Comparison of ENCODE assay signal across 10 mouse cellular contexts in genomic region chr3:115979000-115979399, GRCm38 (mm10). TPM values are rescaled to one million over a fixed set of nuclear protein-coding genes. Genes with fewer than 3 reads are reported as not detected.
DNase-seq lines count a peak whose midpoint lies in the region; ATAC-seq and TF ChIP-seq lines count a peak whose summit lies in the region.
"Had no signal": no experiment of that assay in that cellular context is flagged by ENCODE, and none has a peak within 500 bp of the region (broad histone marks: within the 10 kb centered on the region; RNA-seq: fewer than 3 reads in every experiment).

No protein-coding gene starts in this region.

- no peaks in the 10 kb centered on the region for H3K4me1 ChIP-seq in hindbrain, postnatal 0 days (ENCODE audit: insufficient read depth, low read length)
- H3K4me1 ChIP-seq in hindbrain, embryonic 13.5 days (replicated peaks), result no peaks in the 10 kb centered on the region
- H3K4me1 ChIP-seq in midbrain, embryonic 15.5 days, result no peaks in the 10 kb centered on the region
- no peaks in the 10 kb centered on the region for H3K4me1 ChIP-seq in midbrain, embryonic 16.5 days (ENCODE audit: control insufficient read depth, insufficient read depth, low read length)
- H3K4me1 ChIP-seq: hindbrain, embryonic 12.5 days had no signal

- no peaks in the 10 kb centered on the region for H3K27me3 ChIP-seq in hindbrain, postnatal 0 days (ENCODE audit: insufficient read depth, low read length)
- no peaks in the 10 kb centered on the region for H3K27me3 ChIP-seq in hindbrain, embryonic 13.5 days
- no peaks in the 10 kb centered on the region for H3K27me3 ChIP-seq in midbrain, embryonic 15.5 days (replicated peaks)
- H3K27me3 ChIP-seq in midbrain, embryonic 16.5 days (ENCODE audit: control insufficient read depth, insufficient read depth, low read depth, low read length), result no peaks in the 10 kb centered on the region
- H3K27me3 ChIP-seq: hindbrain, embryonic 12.5 days had no signal

- WGBS in hindbrain, postnatal 0 days, result 20% methylated on average over 1 of the region's 1 CpGs
- WGBS in hindbrain, embryonic 13.5 days, result 34% methylated on average over 1 of the region's 1 CpGs
- 26% methylated on average over 1 of the region's 1 CpGs for WGBS in midbrain, embryonic 15.5 days
- 42% methylated on average over 1 of the region's 1 CpGs for WGBS in midbrain, embryonic 16.5 days

- no peak overlapping the region for H3K9ac ChIP-seq in hindbrain, postnatal 0 days (replicated peaks; ENCODE audit: low read length)
- no peak overlapping the region for H3K9ac ChIP-seq in hindbrain, embryonic 13.5 days
- no peak overlapping the region for H3K9ac ChIP-seq in midbrain, embryonic 15.5 days
- no peak overlapping the region for H3K9ac ChIP-seq in midbrain, embryonic 16.5 days (ENCODE audit: low read depth, low read length)
- H3K9ac ChIP-seq: hindbrain, embryonic 12.5 days had no signal

- no peak overlapping the region for H3K4me2 ChIP-seq in hindbrain, postnatal 0 days (ENCODE audit: low read depth, low read length)
- H3K4me2 ChIP-seq in hindbrain, embryonic 13.5 days, result no peak overlapping the region
- H3K4me2 ChIP-seq in midbrain, embryonic 15.5 days, result no peak overlapping the region
- no peak overlapping the region for H3K4me2 ChIP-seq in midbrain, embryonic 16.5 days (ENCODE audit: low read length)
- H3K4me2 ChIP-seq: hindbrain, embryonic 12.5 days had no signal

- DNase-seq in hindbrain, postnatal 0 days (ENCODE audit: low spot score), result peak; percentile 78
- DNase-seq in c-Kit-positive CD71-positive TER-119-negative erythroid progenitor cells, embryonic 14.5 days (ENCODE audit: low read depth), result peak; percentile 13
- DNase-seq in right cerebral cortex, postnatal 25 days, result no peak
- no peak for DNase-seq in right cerebral cortex, adult 2 months (ENCODE audit: low spot score in 2 of 2)
- DNase-seq in gastrocnemius, adult 8-10 months (ENCODE audit: low spot score in 2 of 2), result no peak
- DNase-seq: thymus, postnatal 4 days had no signal

- H3K27ac ChIP-seq in hindbrain, postnatal 0 days, result no peak overlapping the region
- no peak overlapping the region for H3K27ac ChIP-seq in hindbrain, embryonic 13.5 days
- no peak overlapping the region for H3K27ac ChIP-seq in midbrain, embryonic 15.5 days
- no peak overlapping the region for H3K27ac ChIP-seq in midbrain, embryonic 16.5 days (ENCODE audit: low read length)
- H3K27ac ChIP-seq: hindbrain, embryonic 12.5 days had no signal

- no peak for ATAC-seq in hindbrain, postnatal 0 days
- ATAC-seq in hindbrain, embryonic 13.5 days (ENCODE audit: low FRiP score), result no peak
- peak; percentile 67; the same call in 1 of the 2 replicates for ATAC-seq in midbrain, embryonic 15.5 days (replicated peaks)
- ATAC-seq in midbrain, embryonic 16.5 days, result no peak

- no peak overlapping the region for H3K4me3 ChIP-seq in hindbrain, postnatal 0 days (ENCODE audit: low read length)
- no peak overlapping the region for H3K4me3 ChIP-seq in hindbrain, embryonic 13.5 days
- H3K4me3 ChIP-seq in midbrain, embryonic 15.5 days, result no peak overlapping the region
- H3K4me3 ChIP-seq in midbrain, embryonic 16.5 days (ENCODE audit: low read depth, low read length), result no peak overlapping the region
- H3K4me3 ChIP-seq: hindbrain, embryonic 12.5 days had no signal

- H3K9me3 ChIP-seq in hindbrain, postnatal 0 days (ENCODE audit: low read length), result no peaks in the 10 kb centered on the region
- no peaks in the 10 kb centered on the region for H3K9me3 ChIP-seq in hindbrain, embryonic 13.5 days
- no peaks in the 10 kb centered on the region for H3K9me3 ChIP-seq in midbrain, embryonic 15.5 days
- no peaks in the 10 kb centered on the region for H3K9me3 ChIP-seq in midbrain, embryonic 16.5 days (replicated peaks; ENCODE audit: control insufficient read depth, low read length, poor library complexity, severe bottlenecking)
- H3K9me3 ChIP-seq: hindbrain, embryonic 12.5 days had no signal

- peak; percentile 63 for TF ChIP-seq CTCF in hindbrain, postnatal 0 days (IDR thresholded peaks at IDR 0.05; ENCODE audit: low read depth)

- H3K36me3 ChIP-seq in hindbrain, postnatal 0 days (ENCODE audit: insufficient read depth, low read length), result peaks cover 29% of the 10 kb centered on the region
- peaks cover 68% of the 10 kb centered on the region for H3K36me3 ChIP-seq in hindbrain, embryonic 13.5 days
- peaks cover 18% of the 10 kb centered on the region; the same call in 1 of the 2 replicates for H3K36me3 ChIP-seq in midbrain, embryonic 15.5 days (replicated peaks)
- H3K36me3 ChIP-seq in midbrain, embryonic 16.5 days (ENCODE audit: control insufficient read depth, insufficient read depth, low read length), result peaks cover 14% of the 10 kb centered on the region; the same call in 1 of the 2 replicates

RNA-seq across cellular contexts. Expression of gene Slc30a7, which starts 28.2 kb away (rescaled TPM):
- 20.4 and 21.8 TPM in 2 replicates for total RNA-seq in hindbrain, postnatal 0 days (2014; rRNA removed)
- polyA plus RNA-seq in hindbrain, postnatal 0 days (2015; fragmentation: Nextera tagmentation; extraction: Ambion mirVana), result 10.1 and 12.6 TPM in 2 replicates
- 18.8 and 21.2 TPM in 2 replicates for polyA plus RNA-seq in hindbrain, embryonic 13.5 days (2015; fragmentation: Nextera tagmentation; extraction: Ambion mirVana)
- polyA plus RNA-seq in midbrain, embryonic 15.5 days (2015; fragmentation: Nextera tagmentation; extraction: Ambion mirVana), result 16.1 and 16.8 TPM in 2 replicates
- polyA plus RNA-seq in midbrain, embryonic 16.5 days (2015; fragmentation: Nextera tagmentation; extraction: Ambion mirVana), result 14.2 and 19.5 TPM in 2 replicates
- total RNA-seq in gastrocnemius, adult 8-10 months (2022), result 1 to 10 TPM; 2.2 to 6.9 (median 4.5) TPM

RNA-seq across cellular contexts. Expression of gene Extl2, which starts 28.3 kb away (rescaled TPM):
- 41.2 and 44.0 TPM in 2 replicates for total RNA-seq in hindbrain, postnatal 0 days (2014; rRNA removed)
- polyA plus RNA-seq in hindbrain, postnatal 0 days (2015; fragmentation: Nextera tagmentation; extraction: Ambion mirVana), result 44.8 and 47.0 TPM in 2 replicates
- 28.5 and 32.2 TPM in 2 replicates for polyA plus RNA-seq in hindbrain, embryonic 13.5 days (2015; fragmentation: Nextera tagmentation; extraction: Ambion mirVana)
- polyA plus RNA-seq in midbrain, embryonic 15.5 days (2015; fragmentation: Nextera tagmentation; extraction: Ambion mirVana), result 24.0 and 25.8 TPM in 2 replicates
- 30.0 and 30.1 TPM in 2 replicates for polyA plus RNA-seq in midbrain, embryonic 16.5 days (2015; fragmentation: Nextera tagmentation; extraction: Ambion mirVana)
- total RNA-seq in gastrocnemius, adult 8-10 months (2022), result 10 to 100 TPM; 12.5 to 17.6 (median 15.5) TPM

Comparison
In these comparisons a context has a peak if more than half of its experiments do, and no peak if none do; other contexts are left out.
1. DNase-seq: peak in hindbrain, postnatal 0 days (single experiment) and c-Kit-positive CD71-positive TER-119-negative erythroid progenitor cells, embryonic 14.5 days (single experiment); none in right cerebral cortex, postnatal 25 days (single experiment), right cerebral cortex, adult 2 months (0 of 2) and gastrocnemius, adult 8-10 months (0 of 2).